Mouse (Mus musculus) midbrain, embryonic 14.5 days (tissue): ENCODE measurements at regions not wholly inside any gene's neighbourhood (a gene's known extent, or its start where the extent isn't known, plus 50 kb on each side); places are given as distances from the start of the nearest gene placed in this dataset.
A peak's percentile ranks its signal among the peaks of the same experiment; 100 is the strongest.

Experiments
- ATAC-seq: fragments of 200-750 bp; cut with Nextera tagmentation; 2 replicates; pipeline ENCODE4 v1.8.0; 2017; ENCODE audit warnings: moderate number of reproducible peaks, moderate library complexity; ENCODE audit not compliant: low FRiP score, low TSS enrichment
- DNase-seq: peaks from one replicate; pipeline ENCODE4 v3.0.0-alpha.2; 2015
- H3K27ac ChIP-seq: fragments of 300-500 bp; sonication (generic); replicated peaks from 2 replicates; pipeline ENCODE4 v1.5.1; 2014; ENCODE audit warnings: mild to moderate bottlenecking, low read depth, low read length, moderate library complexity
- H3K27me3 ChIP-seq: fragments of 300-500 bp; sonication (generic); 2 replicates; pipeline ENCODE4 v1.6.1; 2014; ENCODE audit warnings: low read length, control low read depth, mixed read lengths; ENCODE audit not compliant: control insufficient read depth, insufficient read depth
- H3K36me3 ChIP-seq: fragments of 300-500 bp; sonication (generic); 2 replicates; pipeline ENCODE4 v1.6.1; 2014; ENCODE audit warnings: low read length, control low read depth; ENCODE audit not compliant: control insufficient read depth, insufficient read depth
- H3K4me1 ChIP-seq: fragments of 300-500 bp; sonication (generic); 2 replicates; pipeline ENCODE4 v1.6.1; 2014; ENCODE audit warnings: mild to moderate bottlenecking, antibody characterized with exemption, low read length, control low read depth; ENCODE audit not compliant: control insufficient read depth, insufficient read depth
- H3K4me2 ChIP-seq: fragments of 300-500 bp; sonication (generic); 2 replicates; pipeline ENCODE4 v1.6.1; 2014; ENCODE audit warnings: mild to moderate bottlenecking, low read length, moderate library complexity
- H3K4me3 ChIP-seq: fragments of 300-500 bp; sonication (generic); replicated peaks from 2 replicates; pipeline ENCODE4 v1.5.1; 2014; ENCODE audit warnings: low read depth, low read length
- H3K9ac ChIP-seq: fragments of 300-500 bp; sonication (generic); replicated peaks from 2 replicates; pipeline ENCODE4 v1.6.1; 2014; ENCODE audit warnings: mild to moderate bottlenecking, low read length, moderate library complexity
- H3K9me3 ChIP-seq: fragments of 300-500 bp; sonication (generic); 2 replicates; pipeline ENCODE4 v1.6.1; 2016; ENCODE audit warnings: low read length, control low read depth, mixed read lengths; ENCODE audit not compliant: control insufficient read depth
- WGBS: fragments of 180-500 bp; shearing (Covaris S2); extraction: QIAGEN DNeasy Blood & Tissue Kit; methylation state at CpG from one replicate; pipeline ENCODE4 v1.1.7; 2014; 5-methylcytosine and 5-hydroxymethylcytosine counted together

GRCm38 (mm10) chr15:64434502-64434901 lies 374.2 kb upstream of the Fam49b start:
- 0% methylated on average over 3 of the region's 3 CpGs for WGBS
- H3K27ac ChIP-seq = no peak overlapping the region
- H3K9ac ChIP-seq = no peak overlapping the region
- no peak overlapping the region for H3K4me2 ChIP-seq
- H3K27me3 ChIP-seq = no peaks in the 10 kb centered on the region
- no peaks in the 10 kb centered on the region for H3K9me3 ChIP-seq
- H3K36me3 ChIP-seq = no peaks in the 10 kb centered on the region
- no peaks in the 10 kb centered on the region for H3K4me1 ChIP-seq
- no peak overlapping the region for H3K4me3 ChIP-seq
- peak; percentile 60; the same call in 1 of the 2 replicates for ATAC-seq
- DNase-seq = peak; percentile 38

- Histone ChIP-seq H3K27me3 (no peaks in the 10 kb centered on the region), H3K4me2 (no peak overlapping the region), H3K4me3 (no peak overlapping the region), H3K27ac (no peak overlapping the region), H3K9ac (no peak overlapping the region), H3K36me3 (no peaks in the 10 kb centered on the region), H3K4me1 (no peaks in the 10 kb centered on the region), H3K9me3 (no peaks in the 10 kb centered on the region)
- WGBS = 90% methylated on average over 2 of the region's 2 CpGs
- ATAC-seq = no peak
- DNase-seq = no peak
Measured at GRCm38 (mm10) chr15:64434908-64435307, 374.6 kb upstream of the Fam49b start.

GRCm38 (mm10) chr15:64445076-64445475 lies 372.4 kb upstream of the Gm21798 start:
- no peaks in the 10 kb centered on the region for H3K9me3 ChIP-seq
- H3K27ac ChIP-seq = no peak overlapping the region
- H3K9ac ChIP-seq = no peak overlapping the region
- H3K36me3 ChIP-seq = no peaks in the 10 kb centered on the region
- H3K27me3 ChIP-seq = no peaks in the 10 kb centered on the region
- WGBS = 82% methylated on average over 4 of the region's 4 CpGs
- no peak for ATAC-seq
- H3K4me1 ChIP-seq = no peaks in the 10 kb centered on the region
- DNase-seq = peak; percentile 32
- H3K4me2 ChIP-seq = no peak overlapping the region
- no peak overlapping the region for H3K4me3 ChIP-seq

GRCm38 (mm10) chr15:64446411-64447072 lies 371.0 kb upstream of the Gm21798 start:
- no peaks in the 10 kb centered on the region for H3K4me1 ChIP-seq
- H3K27me3 ChIP-seq = no peaks in the 10 kb centered on the region
- no peak overlapping the region for H3K9ac ChIP-seq
- no peaks in the 10 kb centered on the region for H3K9me3 ChIP-seq
- H3K4me3 ChIP-seq = no peak overlapping the region
- 56% methylated on average over 9 of the region's 9 CpGs for WGBS
- ATAC-seq (peak; percentile 48; the same call in 1 of the 2 replicates), DNase-seq (peak; percentile 31)
- H3K27ac ChIP-seq = no peak overlapping the region
- H3K4me2 ChIP-seq = no peak overlapping the region
- H3K36me3 ChIP-seq = no peaks in the 10 kb centered on the region

- Histone ChIP-seq H3K27me3 (no peaks in the 10 kb centered on the region), H3K9me3 (no peaks in the 10 kb centered on the region), H3K27ac (no peak overlapping the region), H3K36me3 (no peaks in the 10 kb centered on the region), H3K9ac (no peak overlapping the region), H3K4me3 (no peak overlapping the region), H3K4me2 (no peak overlapping the region), H3K4me1 (no peaks in the 10 kb centered on the region)
- DNase-seq (no peak), ATAC-seq (no peak)
- 80% methylated on average over 5 of the region's 5 CpGs for WGBS
Measured at GRCm38 (mm10) chr15:64447239-64447952, 370.1 kb upstream of the Gm21798 start.

- Histone ChIP-seq H3K9me3 (no peaks in the 10 kb centered on the region), H3K27me3 (no peaks in the 10 kb centered on the region), H3K4me2 (no peak overlapping the region), H3K36me3 (no peaks in the 10 kb centered on the region), H3K4me3 (no peak overlapping the region), H3K4me1 (no peaks in the 10 kb centered on the region), H3K9ac (no peak overlapping the region), H3K27ac (no peak overlapping the region)
- no peak; the same call in 1 of the 2 replicates for ATAC-seq
- 87% methylated on average over 7 of the region's 7 CpGs for WGBS
- peak; percentile 18 for DNase-seq
Measured at GRCm38 (mm10) chr15:64448581-64449140, 368.8 kb upstream of the Gm21798 start.

- Histone ChIP-seq H3K36me3 (no peaks in the 10 kb centered on the region), H3K27me3 (no peaks in the 10 kb centered on the region), H3K4me1 (no peaks in the 10 kb centered on the region), H3K4me2 (no peak overlapping the region), H3K27ac (no peak overlapping the region), H3K9ac (no peak overlapping the region), H3K9me3 (no peaks in the 10 kb centered on the region), H3K4me3 (no peak overlapping the region)
- ATAC-seq (no peak), DNase-seq (no peak)
- WGBS = 88% methylated on average over 1 of the region's 1 CpGs
Measured at GRCm38 (mm10) chr15:64470743-64471142, 346.8 kb upstream of the Gm21798 start.

GRCm38 (mm10) chr15:64471597-64471996 lies 345.9 kb upstream of the Gm21798 start:
- ATAC-seq (no peak), DNase-seq (no peak)
- Histone ChIP-seq H3K4me2 (no peak overlapping the region), H3K4me1 (no peaks in the 10 kb centered on the region), H3K27ac (no peak overlapping the region), H3K36me3 (no peaks in the 10 kb centered on the region), H3K9ac (no peak overlapping the region), H3K9me3 (no peaks in the 10 kb centered on the region), H3K27me3 (no peaks in the 10 kb centered on the region), H3K4me3 (no peak overlapping the region)
- 77% methylated on average over 2 of the region's 2 CpGs for WGBS

- Histone ChIP-seq H3K27ac (no peak overlapping the region), H3K36me3 (no peaks in the 10 kb centered on the region), H3K9ac (no peak overlapping the region), H3K4me3 (no peak overlapping the region), H3K4me1 (no peaks in the 10 kb centered on the region), H3K27me3 (no peaks in the 10 kb centered on the region), H3K4me2 (no peak overlapping the region), H3K9me3 (no peaks in the 10 kb centered on the region)
- WGBS = 79% methylated on average over 1 of the region's 1 CpGs
- DNase-seq = no peak
- ATAC-seq = no peak
Measured at GRCm38 (mm10) chr15:64474236-64474635, 343.3 kb upstream of the Gm21798 start.
